12 mouse cellular contexts compared by ENCODE assay signal in the genomic region with DNA sequence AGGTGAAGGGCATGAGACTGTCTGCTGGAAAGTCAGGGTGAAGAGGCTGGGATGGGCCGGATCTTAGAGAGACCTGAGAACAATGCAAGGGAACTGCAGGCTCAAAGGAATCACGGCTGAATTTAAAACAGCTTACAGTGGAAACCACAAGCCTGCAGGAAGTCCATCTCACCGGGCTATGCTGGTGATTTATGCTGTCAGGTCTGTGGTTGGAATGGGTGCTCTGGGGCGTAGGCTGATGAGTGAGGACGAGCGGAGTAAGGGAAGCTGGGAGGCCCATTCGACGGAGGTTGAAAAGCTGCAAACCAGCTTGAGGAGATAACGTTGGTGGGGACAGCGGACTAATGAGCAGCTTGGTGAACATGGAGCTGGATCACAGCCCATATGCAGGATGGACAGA.
DNase-seq lines count a peak whose midpoint lies in the region; ATAC-seq lines count a peak whose summit lies in the region.
"Had no signal": no experiment of that assay in that cellular context is flagged by ENCODE, and none has a peak within 500 bp of the region (broad histone marks: within the 10 kb centered on the region; RNA-seq: fewer than 3 reads in every experiment).

No protein-coding gene starts in this region.

- no peaks in the 10 kb centered on the region for H3K27me3 ChIP-seq in hindbrain, embryonic 10.5 days (ENCODE audit: insufficient read depth, poor library complexity, severe bottlenecking)
- no peaks in the 10 kb centered on the region for H3K27me3 ChIP-seq in hindbrain, embryonic 12.5 days
- H3K27me3 ChIP-seq in liver, embryonic 15.5 days, result no peaks in the 10 kb centered on the region
- H3K27me3 ChIP-seq: lung, embryonic 15.5 days had no signal

- peaks cover 13% of the 10 kb centered on the region for H3K4me1 ChIP-seq in hindbrain, embryonic 10.5 days (replicated peaks)
- H3K4me1 ChIP-seq in hindbrain, embryonic 12.5 days, result peaks cover 12% of the 10 kb centered on the region
- peaks cover 39% of the 10 kb centered on the region for H3K4me1 ChIP-seq in liver, embryonic 15.5 days (replicated peaks)

- H3K9ac ChIP-seq in hindbrain, embryonic 12.5 days, result no peak overlapping the region
- H3K9ac ChIP-seq in liver, embryonic 15.5 days, result no peak overlapping the region
- H3K9ac ChIP-seq: lung, embryonic 15.5 days had no signal

- H3K36me3 ChIP-seq in hindbrain, embryonic 10.5 days, result no peaks in the 10 kb centered on the region
- H3K36me3 ChIP-seq in hindbrain, embryonic 12.5 days, result no peaks in the 10 kb centered on the region
- H3K36me3 ChIP-seq in liver, embryonic 15.5 days (replicated peaks), result no peaks in the 10 kb centered on the region
- H3K36me3 ChIP-seq: lung, embryonic 15.5 days had no signal

- H3K27ac ChIP-seq in hindbrain, embryonic 10.5 days, result peak overlapping the region; percentile 50
- H3K27ac ChIP-seq in hindbrain, embryonic 12.5 days, result no peak overlapping the region
- no peak overlapping the region for H3K27ac ChIP-seq in liver, embryonic 15.5 days (replicated peaks)
- H3K27ac ChIP-seq: lung, embryonic 15.5 days had no signal

- no peak overlapping the region for H3K4me2 ChIP-seq in hindbrain, embryonic 12.5 days (replicated peaks)
- no peak overlapping the region for H3K4me2 ChIP-seq in liver, embryonic 15.5 days
- H3K4me2 ChIP-seq: lung, embryonic 15.5 days had no signal

- DNase-seq in hindbrain, embryonic 10.5 days (ENCODE audit: low spot score), result no peak
- peak; percentile 16 for DNase-seq in 3134 (ENCODE audit: extremely low read depth, insufficient read length, low spot score)
- peak; percentile 5 for DNase-seq in T-cell, adult 2 months (ENCODE audit: low spot score)
- no peak for DNase-seq in gastrocnemius, adult 18-20 months (ENCODE audit: low spot score)
- DNase-seq in layer of hippocampus, adult 11-12 months (ENCODE audit: low spot score), result no peak
- DNase-seq: adrenal gland, postnatal 14 days; cerebellum, postnatal 10 days; layer of hippocampus, postnatal 36 days had no signal

- no peak overlapping the region for H3K4me3 ChIP-seq in hindbrain, embryonic 10.5 days
- no peak overlapping the region for H3K4me3 ChIP-seq in hindbrain, embryonic 12.5 days
- no peak overlapping the region for H3K4me3 ChIP-seq in liver, embryonic 15.5 days (replicated peaks)
- H3K4me3 ChIP-seq: lung, embryonic 15.5 days had no signal

- no peak for ATAC-seq in hindbrain, embryonic 12.5 days (ENCODE audit: low FRiP score)
- ATAC-seq in liver, embryonic 15.5 days (ENCODE audit: insufficient read depth), result peak; percentile 75
- no peak for ATAC-seq in frontal cortex, adult (ENCODE audit: low TSS enrichment)

- WGBS in hindbrain, embryonic 10.5 days, result 78% methylated on average over 10 of the region's 10 CpGs
- 57% methylated on average over 10 of the region's 10 CpGs for WGBS in hindbrain, embryonic 12.5 days
- 7% methylated on average over 10 of the region's 10 CpGs for WGBS in liver, embryonic 15.5 days (ENCODE audit: insufficient replicate concordance)

- H3K9me3 ChIP-seq in hindbrain, embryonic 10.5 days, result no peaks in the 10 kb centered on the region
- H3K9me3 ChIP-seq in hindbrain, embryonic 12.5 days (replicated peaks), result no peaks in the 10 kb centered on the region
- no peaks in the 10 kb centered on the region for H3K9me3 ChIP-seq in liver, embryonic 15.5 days (replicated peaks)
- H3K9me3 ChIP-seq: lung, embryonic 15.5 days had no signal

Comparison
In these comparisons a context has a peak if more than half of its experiments do, and no peak if none do; other contexts are left out.
1. DNase-seq: peak in 3134 (single experiment) and T-cell, adult 2 months (single experiment); none in hindbrain, embryonic 10.5 days (single experiment), gastrocnemius, adult 18-20 months (single experiment) and layer of hippocampus, adult 11-12 months (single experiment).